In the genomic region with DNA sequence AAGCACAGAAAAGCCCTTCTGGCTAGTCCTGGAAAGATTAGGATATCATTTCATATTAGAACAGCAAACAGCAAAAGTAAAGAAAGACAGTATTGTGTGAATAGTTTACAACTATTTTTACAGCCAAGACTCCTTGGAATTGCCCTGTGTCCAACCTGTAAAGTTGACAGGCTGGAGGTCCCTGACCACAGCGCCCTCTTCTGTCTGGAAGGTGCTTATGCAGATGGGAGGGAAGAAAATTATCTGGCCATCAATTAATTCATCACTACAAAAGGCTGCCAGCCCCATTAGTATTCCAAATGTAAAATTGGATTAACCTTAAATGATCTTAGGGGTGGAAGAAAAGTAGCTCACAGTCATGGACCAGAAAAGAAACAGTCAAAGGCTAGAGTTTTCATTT, we compare ENCODE assay signal across 12 mouse cellular contexts.
A peak's percentile ranks its signal among the peaks of the same experiment; 100 is the strongest.
DNase-seq lines count a peak whose midpoint lies in the region; ATAC-seq and TF ChIP-seq lines count a peak whose summit lies in the region.
"Had no signal": no experiment of that assay in that cellular context is flagged by ENCODE, and none has a peak within 500 bp of the region (broad histone marks: within the 10 kb centered on the region; RNA-seq: fewer than 3 reads in every experiment).

No protein-coding gene starts in this region.

- no peak for ATAC-seq in liver, embryonic 11.5 days (replicated peaks; ENCODE audit: low FRiP score)
- ATAC-seq: midbrain, embryonic 16.5 days had no signal

- no peak overlapping the region for H3K4me3 ChIP-seq in cerebellum, adult 2 months (replicated peaks; ENCODE audit: insufficient read depth, low read depth, low read length)
- H3K4me3 ChIP-seq in liver, embryonic 11.5 days (ENCODE audit: low read depth, low read length), result no peak overlapping the region
- H3K4me3 ChIP-seq: heart, embryonic 12.5 days; limb, embryonic 15.5 days had no signal

- no peaks in the 10 kb centered on the region for H3K36me3 ChIP-seq in liver, embryonic 11.5 days (ENCODE audit: control insufficient read depth, insufficient read depth, low read length)
- H3K36me3 ChIP-seq: limb, embryonic 15.5 days had no signal

- H3K4me2 ChIP-seq in liver, embryonic 11.5 days, result no peak overlapping the region
- H3K4me2 ChIP-seq: heart, embryonic 12.5 days; limb, embryonic 15.5 days had no signal

- TF ChIP-seq POLR2A in cerebellum, adult 2 months (IDR thresholded peaks at IDR 0.05; ENCODE audit: borderline replicate concordance, insufficient read depth, low read length), result no peak

- no peak overlapping the region for H3K9ac ChIP-seq in liver, embryonic 11.5 days (ENCODE audit: low read depth, low read length)
- H3K9ac ChIP-seq: heart, embryonic 12.5 days; limb, embryonic 15.5 days had no signal

- H3K4me1 ChIP-seq in cerebellum, adult 2 months (ENCODE audit: control insufficient read depth, insufficient read depth, low read length), result peaks cover 3% of the 10 kb centered on the region; the same call in 1 of the 2 replicates
- H3K4me1 ChIP-seq in liver, embryonic 11.5 days (replicated peaks; ENCODE audit: control insufficient read depth, insufficient read depth, low read length), result no peaks in the 10 kb centered on the region
- H3K4me1 ChIP-seq: limb, embryonic 15.5 days had no signal

- WGBS in cerebellum, adult 2 months, result 4% methylated on average over 1 of the region's 1 CpGs
- 0% methylated on average over 1 of the region's 1 CpGs for WGBS in liver, embryonic 11.5 days

- no peak for DNase-seq in cerebellum, adult 2 months
- no peak for DNase-seq in cerebellum, adult 9-10 months
- DNase-seq in liver, result peak; percentile 43
- no peak for DNase-seq in liver, embryonic 11.5 days (ENCODE audit: low spot score)
- peak; percentile 11 for DNase-seq in adrenal gland, postnatal 25 days
- peak; percentile 19 for DNase-seq in lung, postnatal 14 days
- no peak for DNase-seq in layer of hippocampus, adult 9-11 months
- DNase-seq in layer of hippocampus, adult 8-10 months (ENCODE audit: low spot score in 2 of 2), result no peak
- DNase-seq: cerebellum, adult 18-20 months had no signal

- peak; percentile 57 for TF ChIP-seq CTCF in cerebellum, adult 2 months (IDR thresholded peaks at IDR 0.05; ENCODE audit: borderline replicate concordance, insufficient read depth, low read depth, low read length)

- H3K27me3 ChIP-seq in cerebellum, adult 2 months (ENCODE audit: control insufficient read depth, insufficient read depth, low read length), result no peaks in the 10 kb centered on the region
- H3K27me3 ChIP-seq in liver, embryonic 11.5 days (replicated peaks; ENCODE audit: control insufficient read depth, insufficient read depth, low read length), result no peaks in the 10 kb centered on the region
- H3K27me3 ChIP-seq: heart, embryonic 12.5 days; limb, embryonic 15.5 days had no signal

- H3K27ac ChIP-seq in cerebellum, adult 2 months (ENCODE audit: insufficient read depth, low read length), result no peak overlapping the region
- H3K27ac ChIP-seq in liver, embryonic 11.5 days (ENCODE audit: low read depth, low read length), result no peak overlapping the region
- H3K27ac ChIP-seq: limb, embryonic 15.5 days had no signal

- H3K9me3 ChIP-seq in liver, embryonic 11.5 days (ENCODE audit: control insufficient read depth, low read length), result no peaks in the 10 kb centered on the region
- H3K9me3 ChIP-seq: heart, embryonic 12.5 days; limb, embryonic 15.5 days had no signal

Comparison
In these comparisons a context has a peak if more than half of its experiments do, and no peak if none do; other contexts are left out.
1. DNase-seq: peak in liver (single experiment), adrenal gland, postnatal 25 days (single experiment) and lung, postnatal 14 days (single experiment); none in cerebellum, adult 2 months (0 of 2), cerebellum, adult 9-10 months (single experiment), liver, embryonic 11.5 days (single experiment), layer of hippocampus, adult 9-11 months (single experiment) and layer of hippocampus, adult 8-10 months (0 of 2).